Mouse (Mus musculus): Measurements from ENCODE around the gene Slx4ip. TPM values are rescaled to one million over a fixed set of nuclear protein-coding genes. Genes with fewer than 3 reads are reported as not detected.

Gene Slx4ip
- polyA plus RNA-seq, 1 experiment: 1.1 TPM

- peak overlapping the region; percentile 31 for H3K4me3 ChIP-seq (ENCODE audit: insufficient read depth, poor library complexity, severe bottlenecking)
- TF ChIP-seq MYOG (IDR thresholded peaks at IDR 0.05; ENCODE audit: control insufficient read depth, extremely low read depth, insufficient read length): no peak
- no peak for TF ChIP-seq USF1 (IDR thresholded peaks at IDR 0.05; ENCODE audit: low read depth)
- no peaks in the 10 kb centered on the region for H3K27me3 ChIP-seq (ENCODE audit: control insufficient read depth, insufficient read depth, insufficient read length)
- H3K79me3 ChIP-seq (ENCODE audit: low read depth): peaks cover 33% of the 10 kb centered on the region
- peaks cover 68% of the 10 kb centered on the region for H3K79me2 ChIP-seq (ENCODE audit: control insufficient read depth, insufficient read depth)
- H3ac ChIP-seq (ENCODE audit: control insufficient read depth, insufficient read length, low read depth): peak overlapping the region; percentile 52
- no peaks in the 10 kb centered on the region for H3K36me3 ChIP-seq (ENCODE audit: control insufficient read depth, insufficient read depth)
These were observed 943 bp downstream of the Slx4ip start for GRCm38 (mm10) chr2:136891951-136892371.

DNA sequence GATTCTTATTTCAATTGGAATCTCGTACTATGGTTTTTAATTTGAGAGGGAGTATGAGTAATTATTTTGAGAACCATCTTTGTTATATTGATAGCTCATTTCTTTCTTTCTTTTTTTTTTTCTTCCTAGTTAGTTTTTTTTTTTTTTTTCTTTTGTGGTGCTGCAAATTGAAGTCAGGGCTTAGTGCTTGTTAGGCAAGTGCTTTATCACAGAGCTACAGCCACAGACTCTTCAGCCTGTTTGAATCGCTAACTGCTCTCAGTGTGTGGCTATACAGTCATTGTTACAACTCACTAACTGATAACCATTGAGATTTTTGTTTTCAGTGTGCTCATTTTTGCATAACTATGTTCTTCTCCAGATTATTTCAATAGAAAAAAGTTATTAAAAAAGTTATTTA lies 3.5 kb downstream of the Slx4ip start:
- peaks cover 45% of the 10 kb centered on the region for H3K79me2 ChIP-seq (ENCODE audit: control insufficient read depth, insufficient read depth)
- no peak overlapping the region for H3ac ChIP-seq (ENCODE audit: control insufficient read depth, insufficient read length, low read depth)
- no peaks in the 10 kb centered on the region for H3K36me3 ChIP-seq (ENCODE audit: control insufficient read depth, insufficient read depth)
- no peak for TF ChIP-seq USF1 (IDR thresholded peaks at IDR 0.05; ENCODE audit: low read depth)
- TF ChIP-seq MYOG (IDR thresholded peaks at IDR 0.05; ENCODE audit: control insufficient read depth, extremely low read depth, insufficient read length): no peak
- TF ChIP-seq CEBPB (IDR thresholded peaks at IDR 0.05; ENCODE audit: low read depth): no peak
- TF ChIP-seq MYOD1 (IDR thresholded peaks at IDR 0.05; ENCODE audit: control insufficient read depth, insufficient read length, low read depth): no peak
- TF ChIP-seq MAX (IDR thresholded peaks at IDR 0.05): no peak
- TF ChIP-seq CTCF (IDR thresholded peaks at IDR 0.05; ENCODE audit: control insufficient read depth, insufficient read depth, insufficient read length): no peak
- TF ChIP-seq FOSL1 (IDR thresholded peaks at IDR 0.05; ENCODE audit: insufficient read depth, low read length, poor library complexity, severe bottlenecking): no peak
- H3K4me3 ChIP-seq (ENCODE audit: insufficient read depth, poor library complexity, severe bottlenecking): no peak overlapping the region
- H3K79me3 ChIP-seq (ENCODE audit: low read depth): peaks cover 13% of the 10 kb centered on the region
- no peaks in the 10 kb centered on the region for H3K27me3 ChIP-seq (ENCODE audit: control insufficient read depth, insufficient read depth, insufficient read length)

DNA sequence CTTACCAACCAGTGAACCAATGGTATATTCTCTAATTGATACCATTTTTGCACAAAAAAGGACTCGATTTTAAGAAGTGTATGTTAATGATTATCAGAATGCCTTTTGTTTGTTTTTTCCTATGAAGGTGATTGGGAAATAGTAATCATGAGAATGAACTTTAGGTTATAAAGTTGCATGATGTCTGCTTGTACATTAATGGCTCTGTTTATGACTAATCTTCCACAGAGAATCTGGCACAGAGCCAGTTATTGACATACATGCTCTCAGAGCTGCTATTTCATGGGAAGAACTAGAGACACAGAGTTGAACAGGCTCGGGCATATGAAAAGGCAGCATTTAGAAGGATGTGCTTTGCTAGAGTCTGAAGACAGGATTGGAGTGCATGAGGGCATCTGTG lies 5.1 kb downstream of the Slx4ip start:
- Histone ChIP-seq H3K79me3 (ENCODE audit: low read depth) (peaks cover 6% of the 10 kb centered on the region), H3K79me2 (ENCODE audit: control insufficient read depth, insufficient read depth) (peaks cover 44% of the 10 kb centered on the region), H3ac (ENCODE audit: control insufficient read depth, insufficient read length, low read depth) (no peak overlapping the region), H3K4me3 (ENCODE audit: insufficient read depth, poor library complexity, severe bottlenecking) (no peak overlapping the region), H3K36me3 (ENCODE audit: control insufficient read depth, insufficient read depth) (no peaks in the 10 kb centered on the region), H3K27me3 (ENCODE audit: control insufficient read depth, insufficient read depth, insufficient read length) (no peaks in the 10 kb centered on the region)
- TF ChIP-seq MYOD1 (IDR thresholded peaks at IDR 0.05; ENCODE audit: control insufficient read depth, insufficient read length, low read depth): no peak
- TF ChIP-seq USF1 (IDR thresholded peaks at IDR 0.05; ENCODE audit: low read depth): no peak
- TF ChIP-seq FOSL1 (IDR thresholded peaks at IDR 0.05; ENCODE audit: insufficient read depth, low read length, poor library complexity, severe bottlenecking): no peak
- TF ChIP-seq MYOG (IDR thresholded peaks at IDR 0.05; ENCODE audit: control insufficient read depth, extremely low read depth, insufficient read length): no peak
- no peak for TF ChIP-seq CEBPB (IDR thresholded peaks at IDR 0.05; ENCODE audit: low read depth)
- TF ChIP-seq CTCF (IDR thresholded peaks at IDR 0.05; ENCODE audit: control insufficient read depth, insufficient read depth, insufficient read length): no peak
- no peak for TF ChIP-seq MAX (IDR thresholded peaks at IDR 0.05)

DNA sequence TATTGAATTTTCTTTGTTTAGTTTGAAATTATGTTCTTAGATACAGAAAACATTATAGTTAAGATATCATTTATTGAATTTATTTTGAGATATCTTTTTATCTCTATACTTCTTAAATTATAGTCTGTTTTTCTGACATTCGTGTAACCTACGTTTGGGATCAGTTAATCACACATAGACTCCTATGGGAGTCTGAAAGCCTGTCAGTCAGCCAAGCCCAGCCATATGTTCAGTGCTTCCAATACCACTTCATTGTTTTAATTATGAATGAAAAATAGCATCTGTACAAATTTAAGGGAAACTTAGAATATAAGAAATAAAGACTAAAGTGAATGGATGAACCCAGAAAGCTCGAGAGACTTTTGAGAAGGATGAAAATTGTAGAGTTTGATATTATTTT lies 17.6 kb downstream of the Slx4ip start:
- TF ChIP-seq MAX (IDR thresholded peaks at IDR 0.05): no peak
- no peak for TF ChIP-seq MYOD1 (IDR thresholded peaks at IDR 0.05; ENCODE audit: control insufficient read depth, insufficient read length, low read depth)
- TF ChIP-seq CTCF (IDR thresholded peaks at IDR 0.05; ENCODE audit: control insufficient read depth, insufficient read depth, insufficient read length): no peak
- no peak for TF ChIP-seq CEBPB (IDR thresholded peaks at IDR 0.05; ENCODE audit: low read depth)
- TF ChIP-seq FOSL1 (IDR thresholded peaks at IDR 0.05; ENCODE audit: insufficient read depth, low read length, poor library complexity, severe bottlenecking): no peak
- no peak for TF ChIP-seq USF1 (IDR thresholded peaks at IDR 0.05; ENCODE audit: low read depth)
- TF ChIP-seq MYOG (IDR thresholded peaks at IDR 0.05; ENCODE audit: control insufficient read depth, extremely low read depth, insufficient read length): no peak
- H3K79me2 ChIP-seq (ENCODE audit: control insufficient read depth, insufficient read depth): no peaks in the 10 kb centered on the region
- H3ac ChIP-seq (ENCODE audit: control insufficient read depth, insufficient read length, low read depth): no peak overlapping the region
- H3K27me3 ChIP-seq (ENCODE audit: control insufficient read depth, insufficient read depth, insufficient read length): no peaks in the 10 kb centered on the region
- no peaks in the 10 kb centered on the region for H3K79me3 ChIP-seq (ENCODE audit: low read depth)
- H3K4me3 ChIP-seq (ENCODE audit: insufficient read depth, poor library complexity, severe bottlenecking): no peak overlapping the region
- H3K36me3 ChIP-seq (ENCODE audit: control insufficient read depth, insufficient read depth): peaks cover 4% of the 10 kb centered on the region

DNA sequence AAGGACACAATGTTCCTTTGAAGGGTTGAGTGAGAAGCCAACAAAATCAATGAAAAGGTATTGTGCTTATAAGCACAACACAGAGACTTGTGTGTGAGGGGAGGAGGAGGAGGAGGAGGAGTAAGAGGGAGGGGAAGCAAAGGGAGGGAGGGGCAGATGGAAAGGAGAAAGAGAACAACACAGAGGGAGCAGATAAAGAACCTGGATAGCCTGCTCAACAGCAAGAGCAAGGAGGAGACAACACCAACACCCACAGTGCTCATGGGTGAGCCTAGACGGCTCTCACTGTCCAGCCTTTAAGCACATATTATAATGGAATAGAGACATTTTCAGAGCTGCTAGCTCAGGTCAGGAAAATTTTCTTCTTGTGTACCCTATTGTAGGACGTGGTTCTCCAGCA lies 18.3 kb downstream of the Slx4ip start:
- no peaks in the 10 kb centered on the region for H3K79me3 ChIP-seq (ENCODE audit: low read depth)
- H3K79me2 ChIP-seq (ENCODE audit: control insufficient read depth, insufficient read depth): peaks cover 1% of the 10 kb centered on the region
- peaks cover 4% of the 10 kb centered on the region for H3K36me3 ChIP-seq (ENCODE audit: control insufficient read depth, insufficient read depth)
- TF ChIP-seq MYOG (IDR thresholded peaks at IDR 0.05; ENCODE audit: control insufficient read depth, extremely low read depth, insufficient read length): no peak
- TF ChIP-seq FOSL1 (IDR thresholded peaks at IDR 0.05; ENCODE audit: insufficient read depth, low read length, poor library complexity, severe bottlenecking): no peak
- TF ChIP-seq MAX (IDR thresholded peaks at IDR 0.05): no peak
- TF ChIP-seq USF1 (IDR thresholded peaks at IDR 0.05; ENCODE audit: low read depth): no peak
- H3K4me3 ChIP-seq (ENCODE audit: insufficient read depth, poor library complexity, severe bottlenecking): no peak overlapping the region
- H3K27me3 ChIP-seq (ENCODE audit: control insufficient read depth, insufficient read depth, insufficient read length): no peaks in the 10 kb centered on the region
- H3ac ChIP-seq (ENCODE audit: control insufficient read depth, insufficient read length, low read depth): no peak overlapping the region

DNA sequence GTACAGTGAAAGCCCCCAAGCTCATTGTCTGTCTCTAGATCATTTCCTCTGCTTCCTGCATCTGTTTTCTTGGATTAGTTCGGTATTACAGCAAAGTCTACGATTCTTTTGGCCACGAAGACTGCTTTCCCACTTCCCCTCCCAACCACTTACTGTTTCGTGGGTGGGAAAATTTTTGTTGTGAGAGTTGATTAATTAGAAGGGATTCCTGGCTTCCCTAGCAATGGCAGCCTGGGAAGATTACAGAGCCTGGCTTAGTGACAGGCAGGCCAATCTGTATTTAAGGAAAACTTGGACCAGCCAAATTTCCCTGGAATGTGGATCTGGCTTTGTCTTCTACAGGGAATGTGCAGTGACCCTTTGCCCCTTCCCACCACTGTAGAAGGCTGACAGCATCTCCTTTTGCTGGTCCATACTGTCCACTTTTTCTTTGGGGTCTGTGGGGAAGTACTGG lies 21.0 kb downstream of the Slx4ip start:
- Histone ChIP-seq H3ac (ENCODE audit: control insufficient read depth, insufficient read length, low read depth) (no peak overlapping the region), H3K4me3 (ENCODE audit: insufficient read depth, poor library complexity, severe bottlenecking) (no peak overlapping the region), H3K79me3 (ENCODE audit: low read depth) (no peaks in the 10 kb centered on the region), H3K27me3 (ENCODE audit: control insufficient read depth, insufficient read depth, insufficient read length) (no peaks in the 10 kb centered on the region), H3K36me3 (ENCODE audit: control insufficient read depth, insufficient read depth) (no peaks in the 10 kb centered on the region), H3K79me2 (ENCODE audit: control insufficient read depth, insufficient read depth) (peaks cover 4% of the 10 kb centered on the region)
- no peak for TF ChIP-seq CEBPB (IDR thresholded peaks at IDR 0.05; ENCODE audit: low read depth)
- TF ChIP-seq MAX (IDR thresholded peaks at IDR 0.05): no peak
- TF ChIP-seq MYOD1 (IDR thresholded peaks at IDR 0.05; ENCODE audit: control insufficient read depth, insufficient read length, low read depth): no peak
- TF ChIP-seq MYOG (IDR thresholded peaks at IDR 0.05; ENCODE audit: control insufficient read depth, extremely low read depth, insufficient read length): no peak
- TF ChIP-seq USF1 (IDR thresholded peaks at IDR 0.05; ENCODE audit: low read depth): no peak
- TF ChIP-seq FOSL1 (IDR thresholded peaks at IDR 0.05; ENCODE audit: insufficient read depth, low read length, poor library complexity, severe bottlenecking): no peak
- TF ChIP-seq CTCF (IDR thresholded peaks at IDR 0.05; ENCODE audit: control insufficient read depth, insufficient read depth, insufficient read length): no peak
